Mouse (Mus musculus) stomach, postnatal 0 days (tissue): ENCODE results near the gene Lsamp. TPM values are rescaled to one million over a fixed set of nuclear protein-coding genes. Genes with fewer than 3 reads are reported as not detected.

Experiments used
- ATAC-seq: fragments of 200-750 bp; cut with Nextera tagmentation; 2 replicates; pipeline ENCODE4 v1.8.0; 2017; ENCODE audit not compliant: low FRiP score, low TSS enrichment
- DNase-seq: peaks from one replicate; pipeline ENCODE4 v3.0.0-alpha.2; 2016; ENCODE audit warnings: low spot score
- H3K27ac ChIP-seq: fragments of 300-500 bp; sonication (generic); replicated peaks from 2 replicates; pipeline ENCODE4 v1.5.1; 2014; ENCODE audit warnings: mild to moderate bottlenecking, control low read depth
- H3K27me3 ChIP-seq: fragments of 300-500 bp; sonication (generic); 2 replicates; pipeline ENCODE4 v1.6.1; 2014; ENCODE audit warnings: low read length; ENCODE audit not compliant: control insufficient read depth, insufficient read depth
- H3K36me3 ChIP-seq: fragments of 300-500 bp; sonication (generic); 2 replicates; pipeline ENCODE4 v1.6.1; 2014; ENCODE audit warnings: low read length, mixed read lengths; ENCODE audit not compliant: control insufficient read depth, insufficient read depth
- H3K4me1 ChIP-seq: fragments of 300-500 bp; sonication (generic); replicated peaks from 2 replicates; pipeline ENCODE4 v1.6.1; 2014; ENCODE audit warnings: antibody characterized with exemption; ENCODE audit not compliant: control insufficient read depth, insufficient read depth
- H3K4me2 ChIP-seq: fragments of 300-500 bp; sonication (generic); replicated peaks from 2 replicates; pipeline ENCODE4 v1.6.1; 2014; ENCODE audit warnings: low read depth, mild to moderate bottlenecking, control low read depth, moderate library complexity
- H3K4me3 ChIP-seq: fragments of 300-500 bp; sonication (generic); 2 replicates; pipeline ENCODE4 v1.5.1; 2014; ENCODE audit warnings: low read depth, low read length, control low read depth
- H3K9ac ChIP-seq: fragments of 300-500 bp; sonication (generic); 2 replicates; pipeline ENCODE4 v1.6.1; 2014; ENCODE audit warnings: mild to moderate bottlenecking, low read length, control low read depth, mixed read lengths
- H3K9me3 ChIP-seq: fragments of 300-500 bp; sonication (generic); 2 replicates; pipeline ENCODE4 v1.6.1; 2016; ENCODE audit warnings: low read length; ENCODE audit not compliant: control insufficient read depth
- CTCF ChIP-seq: IDR thresholded peaks from 2 replicates; pipeline ENCODE4 v1.5.1; 2016; ENCODE audit warnings: antibody characterized with exemption, low read depth, mild to moderate bottlenecking, moderate library complexity
- EP300 ChIP-seq: optimal IDR thresholded peaks from 2 replicates; pipeline ENCODE3; 2016; ENCODE audit warnings: antibody characterized with exemption
- WGBS: fragments of 180-500 bp; shearing (Covaris S2); extraction: QIAGEN DNeasy Blood & Tissue Kit; methylation state at CpG from one replicate; pipeline ENCODE4 v1.1.7; 2014; 5-methylcytosine and 5-hydroxymethylcytosine counted together
- polyA plus RNA-seq: library from polyadenylated mRNA; unstranded; fragments of >200 nt; fragmentation: Nextera tagmentation; extraction: Ambion mirVana; gene quantifications from 2 replicates; pipeline ENCODE4 v1.2.1, GENCODE M21; 2015

Gene Lsamp
- polyA plus RNA-seq, 1 experiment from 2014 or later = 2.8 TPM

- TF ChIP-seq EP300 (no peak), CTCF (no peak)
- Histone ChIP-seq H3K36me3 (no peaks in the 10 kb centered on the region), H3K27ac (no peak overlapping the region), H3K9ac (no peak overlapping the region), H3K27me3 (no peaks in the 10 kb centered on the region), H3K4me2 (no peak overlapping the region), H3K9me3 (no peaks in the 10 kb centered on the region), H3K4me1 (no peaks in the 10 kb centered on the region), H3K4me3 (no peak overlapping the region)
- DNase-seq (no peak), ATAC-seq (no peak)
- WGBS = 56% methylated on average over 3 of the region's 3 CpGs
Measured at GRCm38 (mm10) chr16:41936908-41937595, 1952.9 kb downstream of the Lsamp start.

GRCm38 (mm10) chr16:41937596-41937990 lies 1953.4 kb downstream of the Lsamp start:
- no peaks in the 10 kb centered on the region for H3K4me1 ChIP-seq
- WGBS = 62% methylated on average over 1 of the region's 1 CpGs
- TF ChIP-seq EP300 (no peak), CTCF (no peak)

GRCm38 (mm10) chr16:41938258-41938657 lies 1954.1 kb downstream of the Lsamp start:
- no peaks in the 10 kb centered on the region for H3K4me1 ChIP-seq
- no peak overlapping the region for H3K4me2 ChIP-seq
- no peaks in the 10 kb centered on the region for H3K9me3 ChIP-seq
- ATAC-seq (no peak), DNase-seq (no peak)
- no peak overlapping the region for H3K9ac ChIP-seq
- H3K36me3 ChIP-seq = no peaks in the 10 kb centered on the region
- 87% methylated on average over 5 of the region's 5 CpGs for WGBS
- no peak overlapping the region for H3K27ac ChIP-seq
- TF ChIP-seq EP300 (no peak), CTCF (no peak)
- no peak overlapping the region for H3K4me3 ChIP-seq
- no peaks in the 10 kb centered on the region for H3K27me3 ChIP-seq

More at GRCm38 (mm10) chr16:41937596-41937990, 1953.4 kb downstream of the Lsamp start:
- no peaks in the 10 kb centered on the region for H3K36me3 ChIP-seq
- no peak overlapping the region for H3K4me2 ChIP-seq
- no peak overlapping the region for H3K9ac ChIP-seq
- ATAC-seq (no peak), DNase-seq (no peak)
- no peaks in the 10 kb centered on the region for H3K9me3 ChIP-seq
- no peaks in the 10 kb centered on the region for H3K27me3 ChIP-seq
- no peak overlapping the region for H3K4me3 ChIP-seq
- H3K27ac ChIP-seq = no peak overlapping the region

GRCm38 (mm10) chr16:41941591-41942315 lies 1957.6 kb downstream of the Lsamp start:
- no peaks in the 10 kb centered on the region for H3K27me3 ChIP-seq
- WGBS = 84% methylated on average over 7 of the region's 7 CpGs
- no peak overlapping the region for H3K4me2 ChIP-seq
- DNase-seq (no peak), ATAC-seq (no peak)
- TF ChIP-seq CTCF = no peak
- no peak for TF ChIP-seq EP300
- H3K4me1 ChIP-seq = no peaks in the 10 kb centered on the region
- no peaks in the 10 kb centered on the region for H3K9me3 ChIP-seq
- no peaks in the 10 kb centered on the region for H3K36me3 ChIP-seq
- no peak overlapping the region for H3K4me3 ChIP-seq
- no peak overlapping the region for H3K27ac ChIP-seq
- no peak overlapping the region for H3K9ac ChIP-seq

- H3K36me3 ChIP-seq = no peaks in the 10 kb centered on the region
- no peaks in the 10 kb centered on the region for H3K9me3 ChIP-seq
- TF ChIP-seq CTCF = no peak
- H3K4me2 ChIP-seq = no peak overlapping the region
- H3K4me1 ChIP-seq = no peaks in the 10 kb centered on the region
- H3K27me3 ChIP-seq = no peaks in the 10 kb centered on the region
- H3K4me3 ChIP-seq = no peak overlapping the region
- DNase-seq (no peak), ATAC-seq (no peak)
- 94% methylated on average over 3 of the region's 3 CpGs for WGBS
- no peak overlapping the region for H3K27ac ChIP-seq
- no peak overlapping the region for H3K9ac ChIP-seq
Measured at GRCm38 (mm10) chr16:41957811-41958210, 1973.7 kb downstream of the Lsamp start.

- Histone ChIP-seq H3K36me3 (no peaks in the 10 kb centered on the region), H3K27me3 (no peaks in the 10 kb centered on the region), H3K9me3 (no peaks in the 10 kb centered on the region), H3K4me1 (no peaks in the 10 kb centered on the region), H3K27ac (no peak overlapping the region), H3K9ac (no peak overlapping the region), H3K4me2 (no peak overlapping the region), H3K4me3 (no peak overlapping the region)
- TF ChIP-seq EP300 (no peak), CTCF (no peak)
- 68% methylated on average over 1 of the region's 1 CpGs for WGBS
- DNase-seq (no peak), ATAC-seq (no peak)
Measured at GRCm38 (mm10) chr16:41965636-41966035, 1981.5 kb downstream of the Lsamp start.
